Mouse (Mus musculus) liver, embryonic 11.5 days (tissue): ENCODE measurements around the gene Nectin2. TPM values are rescaled to one million over a fixed set of nuclear protein-coding genes. Genes with fewer than 3 reads are reported as not detected.
"Not testable (repeated sequence)": the region's sequence is repeated elsewhere in the genome, so short reads cannot be mapped to it uniquely, and the experiment has no call there.

Experiments used
- ATAC-seq: fragments of 200-750 bp; cut with Nextera tagmentation; replicated peaks from 2 replicates; pipeline ENCODE4 v1.8.0; 2017; ENCODE audit warnings: moderate number of reproducible peaks, mild to moderate bottlenecking, moderate TSS enrichment, moderate library complexity; ENCODE audit not compliant: low FRiP score
- DNase-seq: peaks from one replicate; pipeline ENCODE4 v3.0.0-alpha.2; 2017; ENCODE audit warnings: low spot score
- H3K27ac ChIP-seq: fragments of 300-500 bp; sonication (generic); 2 replicates; pipeline ENCODE4 v1.5.1; 2014; ENCODE audit warnings: mild to moderate bottlenecking, low read depth, low read length, control low read depth
- H3K27me3 ChIP-seq: fragments of 300-500 bp; sonication (generic); replicated peaks from 2 replicates; pipeline ENCODE4 v1.6.1; 2014; ENCODE audit warnings: low read length, mixed read lengths; ENCODE audit not compliant: control insufficient read depth, insufficient read depth
- H3K36me3 ChIP-seq: fragments of 300-500 bp; sonication (generic); 2 replicates; pipeline ENCODE4 v1.6.1; 2014; ENCODE audit warnings: mild to moderate bottlenecking, low read length, moderate library complexity, mixed read lengths; ENCODE audit not compliant: control insufficient read depth, insufficient read depth
- H3K4me1 ChIP-seq: fragments of 300-500 bp; sonication (generic); replicated peaks from 2 replicates; pipeline ENCODE4 v1.6.1; 2014; ENCODE audit warnings: low read length, mixed read lengths; ENCODE audit not compliant: control insufficient read depth, insufficient read depth
- H3K4me2 ChIP-seq: fragments of 300-500 bp; sonication (generic); 2 replicates; pipeline ENCODE4 v1.6.1; 2014; ENCODE audit warnings: mild to moderate bottlenecking, control low read depth, moderate library complexity
- H3K4me3 ChIP-seq: fragments of 300-500 bp; sonication (generic); 2 replicates; pipeline ENCODE4 v1.5.1; 2014; ENCODE audit warnings: low read depth, low read length, control low read depth
- H3K9ac ChIP-seq: fragments of 300-500 bp; sonication (generic); 2 replicates; pipeline ENCODE4 v1.6.1; 2014; ENCODE audit warnings: low read depth, low read length, control low read depth
- H3K9me3 ChIP-seq: fragments of 300-500 bp; sonication (generic); 2 replicates; pipeline ENCODE4 v1.6.1; 2016; ENCODE audit warnings: low read length, inconsistent platforms, mixed read lengths; ENCODE audit not compliant: control insufficient read depth
- WGBS: fragments of 180-500 bp; shearing (Covaris S2); extraction: QIAGEN DNeasy Blood & Tissue Kit; methylation state at CpG from one replicate; pipeline ENCODE4 v1.1.7; 2014; 5-methylcytosine and 5-hydroxymethylcytosine counted together
- polyA plus RNA-seq: library from polyadenylated mRNA; unstranded; fragments of >200 nt; fragmentation: Nextera tagmentation; extraction: Ambion mirVana; gene quantifications from 2 replicates; pipeline ENCODE4 v1.2.1, GENCODE M21; 2014

Gene Nectin2
- polyA plus RNA-seq, result 55.9 and 58.4 TPM in 2 replicates

GRCm38 (mm10) chr7:19750217-19751069, at the start of gene Nectin2:
Gene Nectin2, minus strand, starts transcription at chr7:19750483.
- Histone ChIP-seq H3K27ac (peak within 1 kb of the TSS; percentile 88), H3K4me1 (peaks cover 34% of the 10 kb centered on the region), H3K27me3 (no peaks in the 10 kb centered on the region), H3K9me3 (no peaks in the 10 kb centered on the region), H3K4me3 (peak within 1 kb of the TSS; percentile 86), H3K9ac (peak within 1 kb of the TSS; percentile 83), H3K36me3 (no peaks in the 10 kb centered on the region), H3K4me2 (peak within 1 kb of the TSS; percentile 99)
- peak; percentile 77 for ATAC-seq
- DNase-seq, result peak; percentile 87
- 14% methylated on average over 19 of the region's 19 CpGs for WGBS

GRCm38 (mm10) chr7:19796697-19797588, 46.7 kb upstream of the Nectin2 start, which contains the start of gene Cblc:
Gene Cblc, minus strand, starts transcription at chr7:19796809.
- peak within 1 kb of the TSS; percentile 60 for H3K4me2 ChIP-seq
- WGBS, result 5% methylated on average over 32 of the region's 32 CpGs
- DNase-seq, result peak; percentile 78
- peak; percentile 74 for ATAC-seq
- peaks cover 20% of the 10 kb centered on the region for H3K27me3 ChIP-seq
- H3K9ac ChIP-seq, result peak within 1 kb of the TSS; percentile 20; the same call in 1 of the 2 replicates
- H3K9me3 ChIP-seq, result no peaks in the 10 kb centered on the region
- H3K4me3 ChIP-seq, result peak within 1 kb of the TSS; percentile 33
- H3K4me1 ChIP-seq, result no peaks in the 10 kb centered on the region
- H3K36me3 ChIP-seq, result no peaks in the 10 kb centered on the region
- no peak within 1 kb of the TSS for H3K27ac ChIP-seq

GRCm38 (mm10) chr7:19796254-19796653, 46.0 kb upstream of the Nectin2 start:
- no peak for DNase-seq
- WGBS, result 15% methylated on average over 18 of the region's 18 CpGs
- no peak for ATAC-seq
- H3K27me3 ChIP-seq, result peaks cover 20% of the 10 kb centered on the region
- H3K9me3 ChIP-seq, result no peaks in the 10 kb centered on the region
- H3K4me1 ChIP-seq, result no peaks in the 10 kb centered on the region
- H3K4me2 ChIP-seq, result peak overlapping the region; percentile 60
- H3K27ac ChIP-seq, result no peak overlapping the region
- no peaks in the 10 kb centered on the region for H3K36me3 ChIP-seq
- H3K9ac ChIP-seq, result peak overlapping the region; percentile 20; the same call in 1 of the 2 replicates
- H3K4me3 ChIP-seq, result peak overlapping the region; percentile 33

- no peak overlapping the region for H3K4me3 ChIP-seq
- H3K9ac ChIP-seq, result no peak overlapping the region
- no peaks in the 10 kb centered on the region; the same call in 1 of the 2 replicates for H3K4me1 ChIP-seq
- no peaks in the 10 kb centered on the region for H3K9me3 ChIP-seq
- H3K4me2 ChIP-seq, result no peak overlapping the region
- H3K36me3 ChIP-seq, result no peaks in the 10 kb centered on the region
- no peak for DNase-seq
- no peak overlapping the region for H3K27ac ChIP-seq
- ATAC-seq, result no peak
- WGBS, result 65% methylated on average over 2 of the region's 2 CpGs
- peaks cover 20% of the 10 kb centered on the region for H3K27me3 ChIP-seq
These were observed 45.0 kb upstream of the Nectin2 start for GRCm38 (mm10) chr7:19795236-19795635.

GRCm38 (mm10) chr7:19792701-19793630, 42.7 kb upstream of the Nectin2 start:
- WGBS, result 85% methylated on average over 19 of the region's 19 CpGs
- peaks cover 4% of the 10 kb centered on the region; the same call in 1 of the 2 replicates for H3K4me1 ChIP-seq
- no peak for DNase-seq

GRCm38 (mm10) chr7:19791504-19791903, 41.2 kb upstream of the Nectin2 start:
- not testable (repeated sequence) for H3K4me3 ChIP-seq, H3K4me1 ChIP-seq, H3K4me2 ChIP-seq, ATAC-seq, H3K9ac ChIP-seq, H3K27ac ChIP-seq, H3K36me3 ChIP-seq, DNase-seq, H3K9me3 ChIP-seq
- WGBS, result 62% methylated on average over 2 of the region's 2 CpGs
- peaks cover 21% of the 10 kb centered on the region for H3K27me3 ChIP-seq

More at GRCm38 (mm10) chr7:19792701-19793630, 42.7 kb upstream of the Nectin2 start:
- no peaks in the 10 kb centered on the region for H3K36me3 ChIP-seq
- ATAC-seq, result no peak
- no peak overlapping the region for H3K4me3 ChIP-seq
- no peak overlapping the region for H3K4me2 ChIP-seq
- no peak overlapping the region for H3K27ac ChIP-seq
- H3K9ac ChIP-seq, result no peak overlapping the region
- peaks cover 28% of the 10 kb centered on the region for H3K27me3 ChIP-seq
- H3K9me3 ChIP-seq, result no peaks in the 10 kb centered on the region

GRCm38 (mm10) chr7:19789904-19790347, 39.6 kb upstream of the Nectin2 start:
- Histone ChIP-seq H3K9ac (peak overlapping the region; percentile 37; the same call in 1 of the 2 replicates), H3K36me3 (no peaks in the 10 kb centered on the region), H3K4me1 (peaks cover 4% of the 10 kb centered on the region; the same call in 1 of the 2 replicates), H3K27ac (no peak overlapping the region), H3K4me3 (peak overlapping the region; percentile 43), H3K27me3 (peaks cover 10% of the 10 kb centered on the region), H3K9me3 (no peaks in the 10 kb centered on the region), H3K4me2 (peak overlapping the region; percentile 80)
- DNase-seq (peak; percentile 95), ATAC-seq (peak; percentile 54)
- under 1% methylated on average over 19 of the region's 19 CpGs for WGBS
